Mouse (Mus musculus) heart, embryonic 13.5 days (tissue): ENCODE measurements around the gene Stim2. TPM values are rescaled to one million over a fixed set of nuclear protein-coding genes. Genes with fewer than 3 reads are reported as not detected.

Source experiments
- ATAC-seq: fragments of 200-750 bp; cut with Nextera tagmentation; 2 replicates; pipeline ENCODE4 v1.8.0; 2017; ENCODE audit warnings: moderate TSS enrichment; ENCODE audit not compliant: insufficient number of reproducible peaks, low FRiP score, low TSS enrichment; ENCODE audit errors: extremely low read depth
- H3K27ac ChIP-seq: fragments of 300-500 bp; sonication (generic); replicated peaks from 2 replicates; pipeline ENCODE4 v1.5.1; 2015; ENCODE audit warnings: moderate library complexity, mild to moderate bottlenecking, inconsistent platforms
- H3K27me3 ChIP-seq: fragments of 300-500 bp; sonication (generic); replicated peaks from 2 replicates; pipeline ENCODE4 v1.6.1; 2015; ENCODE audit warnings: mild to moderate bottlenecking, inconsistent platforms
- H3K36me3 ChIP-seq: fragments of 300-500 bp; sonication (generic); 2 replicates; pipeline ENCODE4 v1.6.1; 2015; ENCODE audit warnings: mild to moderate bottlenecking, inconsistent platforms
- H3K4me1 ChIP-seq: fragments of 300-500 bp; sonication (generic); 2 replicates; pipeline ENCODE4 v1.6.1; 2015; ENCODE audit warnings: inconsistent platforms
- H3K4me2 ChIP-seq: fragments of 300-500 bp; sonication (generic); 2 replicates; pipeline ENCODE4 v1.6.1; 2015; ENCODE audit warnings: inconsistent platforms, mild to moderate bottlenecking, moderate library complexity
- H3K4me3 ChIP-seq: fragments of 300-500 bp; sonication (generic); 2 replicates; pipeline ENCODE4 v1.5.1; 2015; ENCODE audit warnings: moderate library complexity, mild to moderate bottlenecking, inconsistent platforms
- H3K9ac ChIP-seq: fragments of 300-500 bp; sonication (generic); 2 replicates; pipeline ENCODE4 v1.6.1; 2015; ENCODE audit warnings: inconsistent platforms, mild to moderate bottlenecking, moderate library complexity
- H3K9me3 ChIP-seq: fragments of 300-500 bp; sonication (generic); 2 replicates; pipeline ENCODE4 v1.6.1; 2016; ENCODE audit warnings: inconsistent platforms
- WGBS: fragments of 180-500 bp; shearing (Covaris S2); methylation state at CpG from one replicate; pipeline ENCODE4 v1.1.7; 2015; ENCODE audit warnings: mixed read lengths; 5-methylcytosine and 5-hydroxymethylcytosine counted together
- polyA plus RNA-seq: library from polyadenylated mRNA; unstranded; fragments of >200 nt; fragmentation: Nextera tagmentation; extraction: Ambion mirVana; gene quantifications from 2 replicates; pipeline ENCODE4 v1.2.1, GENCODE M21; 2015

The Stim2 gene
- polyA plus RNA-seq, 1 experiment from 2014 or later = 12.2 TPM

DNA sequence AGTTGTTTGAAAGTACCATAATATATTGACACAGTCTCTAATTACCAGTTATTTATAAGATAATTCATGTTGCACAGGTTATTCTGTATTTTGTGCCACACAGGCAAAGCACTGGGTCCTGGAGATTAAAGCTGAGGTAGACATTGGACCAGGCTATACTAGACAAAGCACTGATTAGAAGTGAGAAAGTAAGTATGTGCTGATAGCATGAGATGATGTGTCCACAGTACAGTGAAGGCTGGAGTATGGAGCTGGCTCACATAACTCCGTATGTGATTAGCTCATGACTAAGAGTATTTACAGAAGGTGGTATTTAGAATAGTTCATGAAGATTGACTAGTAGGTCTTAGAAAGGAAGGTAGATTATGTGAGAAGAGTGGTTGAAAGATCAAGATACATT is 81.7 kb downstream of the Stim2 start:
- WGBS = 49% methylated on average over 1 of the region's 1 CpGs
- no peaks in the 10 kb centered on the region for H3K9me3 ChIP-seq
- no peaks in the 10 kb centered on the region for H3K27me3 ChIP-seq
- H3K4me2 ChIP-seq = no peak overlapping the region
- H3K36me3 ChIP-seq = no peaks in the 10 kb centered on the region
- ATAC-seq = no peak
- H3K27ac ChIP-seq = no peak overlapping the region
- H3K4me3 ChIP-seq = no peak overlapping the region
- H3K9ac ChIP-seq = no peak overlapping the region
- H3K4me1 ChIP-seq = peaks cover 10% of the 10 kb centered on the region

DNA sequence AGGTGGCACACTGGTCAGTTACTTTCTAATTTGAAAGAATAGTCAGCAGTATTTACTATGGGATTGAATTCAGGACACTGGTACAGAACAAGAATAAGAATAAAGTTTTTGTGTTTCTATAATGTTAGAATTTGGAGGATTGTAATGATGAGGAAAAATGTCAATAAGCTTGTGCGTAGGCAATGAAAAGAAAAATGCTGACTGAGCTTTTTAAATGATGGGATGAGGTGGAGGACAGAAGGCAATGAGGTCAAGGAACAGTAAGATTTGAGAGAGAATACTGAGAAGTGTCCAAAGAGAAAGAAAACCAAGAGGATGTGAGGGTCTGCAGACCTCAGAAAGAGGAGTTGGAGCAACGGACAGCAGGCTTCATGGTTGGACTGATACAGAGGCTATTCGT is 89.6 kb downstream of the Stim2 start:
- no peak overlapping the region for H3K4me2 ChIP-seq
- H3K4me3 ChIP-seq = no peak overlapping the region
- 84% methylated on average over 3 of the region's 3 CpGs for WGBS
- H3K27me3 ChIP-seq = no peaks in the 10 kb centered on the region
- H3K4me1 ChIP-seq = peaks cover 37% of the 10 kb centered on the region
- no peaks in the 10 kb centered on the region for H3K9me3 ChIP-seq
- no peak for ATAC-seq
- H3K27ac ChIP-seq = no peak overlapping the region
- H3K36me3 ChIP-seq = no peaks in the 10 kb centered on the region
- no peak overlapping the region for H3K9ac ChIP-seq

GRCm38 (mm10) chr5:54098219-54098618 is 99.9 kb downstream of the Stim2 start:
- Histone ChIP-seq H3K27ac (no peak overlapping the region), H3K27me3 (no peaks in the 10 kb centered on the region), H3K9ac (no peak overlapping the region), H3K4me1 (peaks cover 31% of the 10 kb centered on the region), H3K36me3 (peaks cover 5% of the 10 kb centered on the region; the same call in 1 of the 2 replicates), H3K4me2 (no peak overlapping the region), H3K9me3 (no peaks in the 10 kb centered on the region; the same call in 1 of the 2 replicates), H3K4me3 (no peak overlapping the region)
- ATAC-seq = no peak
- 73% methylated on average over 6 of the region's 6 CpGs for WGBS

DNA sequence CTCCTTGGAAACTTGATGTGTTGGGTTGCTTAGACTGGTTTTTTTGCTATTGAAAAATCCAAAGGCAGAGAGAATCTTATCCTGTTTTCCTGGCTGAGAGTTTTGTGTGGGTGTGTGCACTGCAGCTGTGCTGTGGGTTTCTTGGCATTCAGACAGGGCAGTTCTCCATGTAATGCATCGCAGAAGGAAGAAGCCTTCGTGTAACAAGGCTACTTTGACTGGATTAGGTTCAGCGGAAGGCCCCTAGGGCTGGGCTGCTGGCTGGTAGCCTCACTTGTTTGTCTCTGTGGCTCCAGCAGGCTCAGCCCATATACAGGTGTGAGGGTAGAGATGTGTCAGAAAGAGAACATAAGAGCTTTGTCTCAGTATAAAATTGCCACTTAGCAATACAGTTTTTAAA is 102.6 kb downstream of the Stim2 start:
- Histone ChIP-seq H3K9me3 (no peaks in the 10 kb centered on the region), H3K4me2 (0 out of 2 replicates have a peak overlapping the region, but pooled peaks have one; percentile 2), H3K27ac (peak overlapping the region; percentile 48; the same call in 1 of the 2 replicates), H3K27me3 (no peaks in the 10 kb centered on the region), H3K4me1 (peaks cover 40% of the 10 kb centered on the region), H3K4me3 (no peak overlapping the region), H3K9ac (no peak overlapping the region), H3K36me3 (peaks cover 14% of the 10 kb centered on the region)
- WGBS = 50% methylated on average over 3 of the region's 3 CpGs
- ATAC-seq = no peak

GRCm38 (mm10) chr5:54101318-54101717 is 103.0 kb downstream of the Stim2 start:
- peaks cover 14% of the 10 kb centered on the region for H3K36me3 ChIP-seq
- ATAC-seq = no peak
- no peak overlapping the region for H3K9ac ChIP-seq
- H3K4me3 ChIP-seq = no peak overlapping the region
- WGBS = 41% methylated on average over 5 of the region's 5 CpGs
- H3K27ac ChIP-seq = peak overlapping the region; percentile 48; the same call in 1 of the 2 replicates
- no peak overlapping the region for H3K4me2 ChIP-seq
- H3K4me1 ChIP-seq = peaks cover 36% of the 10 kb centered on the region
- no peaks in the 10 kb centered on the region for H3K9me3 ChIP-seq
- no peaks in the 10 kb centered on the region for H3K27me3 ChIP-seq

- Histone ChIP-seq H3K4me1 (peaks cover 41% of the 10 kb centered on the region), H3K36me3 (peaks cover 14% of the 10 kb centered on the region), H3K9ac (no peak overlapping the region), H3K27ac (no peak overlapping the region), H3K9me3 (no peaks in the 10 kb centered on the region), H3K4me2 (no peak overlapping the region), H3K27me3 (no peaks in the 10 kb centered on the region), H3K4me3 (no peak overlapping the region)
- ATAC-seq = no peak
- 71% methylated on average over 1 of the region's 1 CpGs for WGBS
These were observed 103.7 kb downstream of the Stim2 start for GRCm38 (mm10) chr5:54101960-54102359.

DNA sequence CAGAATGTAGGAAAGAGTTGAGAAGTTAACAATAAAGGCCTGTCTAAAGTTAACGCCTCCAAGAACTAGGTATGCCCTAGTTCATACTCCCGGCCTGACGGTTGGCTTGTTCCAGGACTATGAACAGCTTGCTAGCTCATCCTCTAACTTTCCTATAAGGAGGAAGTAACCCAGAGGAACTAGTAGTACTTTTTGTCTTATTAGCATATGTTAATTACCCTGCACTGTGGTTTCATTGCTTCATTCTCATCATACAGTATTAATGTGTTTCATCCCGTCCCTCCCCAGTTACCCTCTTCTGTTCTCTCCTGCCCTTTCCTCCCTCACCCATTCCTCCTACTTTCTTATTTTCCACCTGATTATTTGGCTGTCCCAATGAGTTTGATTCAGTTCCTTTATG is 108.4 kb downstream of the Stim2 start:
- Histone ChIP-seq H3K27me3 (no peaks in the 10 kb centered on the region), H3K4me2 (no peak overlapping the region), H3K4me3 (no peak overlapping the region), H3K27ac (no peak overlapping the region), H3K9me3 (no peaks in the 10 kb centered on the region), H3K4me1 (peaks cover 19% of the 10 kb centered on the region), H3K9ac (no peak overlapping the region), H3K36me3 (peaks cover 28% of the 10 kb centered on the region)
- ATAC-seq = no peak
- WGBS = 73% methylated on average over 4 of the region's 4 CpGs

DNA sequence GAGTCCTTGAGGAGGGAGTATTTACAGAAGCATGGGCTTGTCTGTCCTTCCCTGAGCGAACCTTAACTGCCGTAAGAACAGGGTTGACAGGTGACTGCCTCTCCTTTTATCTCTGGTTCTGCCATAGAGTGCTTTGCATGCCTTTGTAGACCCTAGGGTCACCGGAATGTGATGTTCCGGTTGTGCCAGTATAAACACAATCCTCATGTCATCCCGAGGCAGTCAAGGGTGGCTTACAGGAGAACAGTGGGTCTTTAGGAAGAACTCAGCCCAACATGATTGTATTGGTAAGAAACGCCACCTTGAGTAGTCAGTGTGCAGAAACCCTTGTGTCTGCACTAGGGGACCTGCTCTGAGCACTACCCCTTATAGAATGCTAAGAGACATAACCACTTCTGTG is 108.8 kb downstream of the Stim2 start:
- no peaks in the 10 kb centered on the region for H3K9me3 ChIP-seq
- WGBS = 49% methylated on average over 6 of the region's 6 CpGs
- H3K27me3 ChIP-seq = no peaks in the 10 kb centered on the region
- peaks cover 18% of the 10 kb centered on the region for H3K4me1 ChIP-seq
- no peak overlapping the region for H3K4me2 ChIP-seq
- no peak overlapping the region for H3K9ac ChIP-seq
- no peak overlapping the region for H3K4me3 ChIP-seq
- peaks cover 28% of the 10 kb centered on the region for H3K36me3 ChIP-seq
- no peak for ATAC-seq
- H3K27ac ChIP-seq = no peak overlapping the region

- peaks cover 18% of the 10 kb centered on the region for H3K4me1 ChIP-seq
- no peak for ATAC-seq
- 87% methylated on average over 5 of the region's 5 CpGs for WGBS
- no peaks in the 10 kb centered on the region for H3K27me3 ChIP-seq
- H3K4me2 ChIP-seq = no peak overlapping the region
- H3K27ac ChIP-seq = no peak overlapping the region
- no peaks in the 10 kb centered on the region for H3K9me3 ChIP-seq
- peaks cover 25% of the 10 kb centered on the region for H3K36me3 ChIP-seq
- H3K4me3 ChIP-seq = no peak overlapping the region
- H3K9ac ChIP-seq = no peak overlapping the region
These were observed 110.8 kb downstream of the Stim2 start for GRCm38 (mm10) chr5:54109096-54109495.

GRCm38 (mm10) chr5:54110789-54111188 is 112.5 kb downstream of the Stim2 start:
- Histone ChIP-seq H3K9ac (no peak overlapping the region), H3K4me2 (no peak overlapping the region), H3K27me3 (no peaks in the 10 kb centered on the region), H3K4me1 (peaks cover 11% of the 10 kb centered on the region), H3K4me3 (no peak overlapping the region), H3K27ac (no peak overlapping the region), H3K36me3 (peaks cover 15% of the 10 kb centered on the region), H3K9me3 (no peaks in the 10 kb centered on the region)
- 85% methylated on average over 11 of the region's 11 CpGs for WGBS
- no peak for ATAC-seq

DNA sequence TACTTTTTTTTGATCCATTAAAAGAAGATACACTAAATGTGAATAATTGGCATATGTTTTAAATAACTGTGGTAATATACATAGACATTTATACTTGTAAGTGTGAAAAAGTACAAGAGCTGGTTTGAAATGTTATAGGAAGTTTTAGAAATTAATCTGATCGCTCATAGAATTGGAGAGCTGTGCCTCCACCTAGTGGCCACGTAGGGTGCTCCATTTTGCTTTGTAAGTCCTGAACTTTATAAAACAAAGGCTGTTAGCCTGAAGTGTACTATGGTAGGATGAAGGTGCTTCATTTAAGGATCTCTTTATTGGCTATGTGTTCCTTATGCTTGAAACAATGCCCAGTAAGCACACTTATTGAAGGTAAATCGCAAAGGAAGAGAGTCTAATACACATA is 115.0 kb downstream of the Stim2 start:
- WGBS = 27% methylated on average over 3 of the region's 3 CpGs
- no peak for ATAC-seq
- no peak overlapping the region for H3K9ac ChIP-seq
- H3K4me2 ChIP-seq = no peak overlapping the region
- H3K27ac ChIP-seq = no peak overlapping the region
- H3K36me3 ChIP-seq = peaks cover 22% of the 10 kb centered on the region
- no peak overlapping the region for H3K4me3 ChIP-seq
- no peaks in the 10 kb centered on the region for H3K9me3 ChIP-seq
- no peaks in the 10 kb centered on the region for H3K27me3 ChIP-seq
- peaks cover 2% of the 10 kb centered on the region for H3K4me1 ChIP-seq

GRCm38 (mm10) chr5:54116538-54116937 is 118.2 kb downstream of the Stim2 start:
- H3K4me2 ChIP-seq = no peak overlapping the region
- ATAC-seq = no peak
- H3K4me1 ChIP-seq = peaks cover 8% of the 10 kb centered on the region
- no peak overlapping the region for H3K4me3 ChIP-seq
- peaks cover 15% of the 10 kb centered on the region for H3K36me3 ChIP-seq
- H3K27me3 ChIP-seq = no peaks in the 10 kb centered on the region
- no peak overlapping the region for H3K9ac ChIP-seq
- H3K27ac ChIP-seq = no peak overlapping the region
- 84% methylated on average over 10 of the region's 10 CpGs for WGBS
- H3K9me3 ChIP-seq = no peaks in the 10 kb centered on the region
